Mouse (Mus musculus): ENCODE data around the gene Nfasc.

The Nfasc gene

GRCm38 (mm10) chr1:132732307-132732706 lies 9.3 kb downstream of the Nfasc start:
- 44% methylated on average over 12 of the region's 12 CpGs for WGBS

DNA sequence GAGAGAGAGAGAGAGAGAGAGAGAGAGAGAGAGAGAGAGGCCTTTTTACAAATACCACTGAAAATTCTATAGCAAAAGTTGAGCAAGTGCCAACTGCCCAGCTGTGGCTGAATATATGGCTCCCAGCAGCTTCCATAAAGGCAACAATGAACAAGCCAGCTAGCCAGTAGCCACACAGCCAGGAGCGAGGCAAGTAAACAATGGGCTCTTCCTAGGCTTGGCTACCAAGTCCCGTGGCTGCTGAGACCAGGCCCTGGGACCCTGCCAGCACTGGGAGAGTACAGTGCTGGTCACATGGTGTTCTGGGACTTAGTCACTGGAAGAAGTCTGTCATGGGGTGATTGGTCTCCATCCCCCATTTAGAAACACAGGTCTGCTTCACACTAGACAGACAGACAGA lies 14.0 kb downstream of the Nfasc start:
- WGBS = 36% methylated on average over 2 of the region's 2 CpGs

DNA sequence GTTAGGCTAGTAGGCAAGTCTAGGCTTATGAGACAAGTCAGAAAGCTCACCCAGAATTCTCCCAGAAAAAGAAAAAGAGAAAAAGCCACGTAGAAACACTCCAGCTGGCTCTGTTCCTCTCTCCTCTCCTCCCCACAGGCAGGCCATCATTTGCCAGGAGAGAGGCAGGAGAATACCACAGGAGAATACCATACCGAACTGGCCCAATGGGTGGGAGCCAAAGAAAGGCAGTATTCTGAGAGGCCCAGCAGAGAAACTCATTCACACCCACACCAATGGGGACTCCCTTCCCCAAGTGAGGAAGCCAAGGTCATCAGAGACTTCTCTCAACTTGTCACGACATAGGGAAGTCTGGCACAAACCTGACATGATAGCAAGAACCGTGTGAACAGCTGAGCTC lies 19.2 kb downstream of the Nfasc start:
- 27% methylated on average over 4 of the region's 4 CpGs for whole genome bisulfite sequencing

GRCm38 (mm10) chr1:132721266-132721665 lies 20.3 kb downstream of the Nfasc start:
- WGBS = 61% methylated on average over 3 of the region's 3 CpGs

GRCm38 (mm10) chr1:132718225-132718624 lies 23.4 kb downstream of the Nfasc start:
- WGBS = 36% methylated on average over 5 of the region's 5 CpGs

- WGBS = 61% methylated on average over 9 of the region's 9 CpGs
Observed at GRCm38 (mm10) chr1:132715044-132715443, 26.6 kb downstream of the Nfasc start.

GRCm38 (mm10) chr1:132709419-132709818 lies 32.2 kb downstream of the Nfasc start:
- WGBS = 30% methylated on average over 5 of the region's 5 CpGs

GRCm38 (mm10) chr1:132707301-132707700 lies 34.3 kb downstream of the Nfasc start:
- 53% methylated on average over 8 of the region's 8 CpGs for WGBS

- WGBS = 25% methylated on average over 5 of the region's 5 CpGs
Observed at GRCm38 (mm10) chr1:132703467-132703866, 38.1 kb downstream of the Nfasc start.

GRCm38 (mm10) chr1:132696926-132697325 lies 44.7 kb downstream of the Nfasc start:
- WGBS = 48% methylated on average over 4 of the region's 4 CpGs

DNA sequence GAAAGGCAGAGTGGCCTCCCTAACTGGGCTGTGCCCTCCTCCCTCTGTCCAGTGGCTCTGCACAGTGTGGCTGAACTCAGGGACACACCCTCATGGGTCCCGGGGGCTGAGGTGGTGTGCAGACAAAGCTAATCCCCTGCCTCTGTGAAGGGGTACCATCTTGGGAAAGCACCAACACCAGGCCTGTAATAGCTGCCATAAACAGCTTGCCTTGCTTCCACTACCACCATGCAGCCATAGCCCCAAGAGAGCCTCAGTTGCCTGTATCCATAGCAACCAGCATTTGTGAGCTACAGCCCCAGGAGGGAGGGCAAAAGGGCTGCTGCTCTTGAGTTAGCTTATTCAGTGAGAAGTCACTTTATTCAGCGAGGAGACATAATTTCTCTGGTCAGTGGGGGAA lies 45.4 kb downstream of the Nfasc start:
- WGBS = 29% methylated on average over 2 of the region's 2 CpGs

DNA sequence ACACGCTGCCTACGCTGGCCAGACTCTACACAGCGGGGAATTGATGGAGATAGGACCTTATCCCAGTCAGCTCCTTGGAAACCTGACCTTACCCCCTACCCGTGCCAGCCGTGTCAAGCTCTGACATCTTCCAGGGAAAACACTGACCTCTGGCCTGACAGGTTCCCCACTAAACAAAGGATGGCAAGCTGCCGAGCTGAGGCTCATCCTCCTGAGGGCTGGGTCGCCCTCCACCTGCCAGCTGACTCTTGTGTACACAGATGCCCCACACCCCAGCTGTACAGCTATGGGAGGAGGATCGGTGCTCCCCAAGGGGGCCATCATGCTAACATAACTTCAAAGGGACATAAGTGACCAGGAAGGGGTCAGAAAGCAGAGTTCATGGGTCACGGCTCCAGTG lies 47.6 kb downstream of the Nfasc start:
- 62% methylated on average over 9 of the region's 9 CpGs for WGBS

GRCm38 (mm10) chr1:132689181-132689580 lies 52.4 kb downstream of the Nfasc start:
- 61% methylated on average over 3 of the region's 3 CpGs for WGBS

- 44% methylated on average over 12 of the region's 12 CpGs for WGBS
Observed at GRCm38 (mm10) chr1:132678935-132679334, 62.7 kb downstream of the Nfasc start.

DNA sequence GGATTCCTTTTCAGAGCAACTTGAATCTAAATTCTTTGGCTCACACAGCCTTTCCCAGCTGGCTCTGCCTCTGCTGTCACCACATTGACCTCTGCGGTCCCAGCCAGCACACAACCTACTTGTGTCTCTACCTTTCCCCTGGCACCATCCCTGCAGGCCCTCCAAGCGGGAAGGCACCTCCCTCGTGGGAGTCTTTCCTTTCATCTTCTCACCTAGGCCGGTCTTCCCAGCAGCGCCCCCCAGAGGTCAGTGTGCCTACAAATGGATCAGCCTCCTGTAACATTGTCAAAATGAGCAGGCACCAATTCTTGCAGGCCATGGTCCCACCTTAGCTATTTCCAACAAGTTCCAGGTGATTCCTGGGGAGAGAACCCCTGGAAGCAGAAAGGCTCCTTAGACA lies 63.5 kb downstream of the Nfasc start:
- 39% methylated on average over 5 of the region's 5 CpGs for WGBS

- 87% methylated on average over 3 of the region's 3 CpGs for WGBS
Observed at GRCm38 (mm10) chr1:132672704-132673103, 68.9 kb downstream of the Nfasc start.

- 78% methylated on average over 6 of the region's 6 CpGs for WGBS
Observed at GRCm38 (mm10) chr1:132669200-132669599, 72.4 kb downstream of the Nfasc start.

DNA sequence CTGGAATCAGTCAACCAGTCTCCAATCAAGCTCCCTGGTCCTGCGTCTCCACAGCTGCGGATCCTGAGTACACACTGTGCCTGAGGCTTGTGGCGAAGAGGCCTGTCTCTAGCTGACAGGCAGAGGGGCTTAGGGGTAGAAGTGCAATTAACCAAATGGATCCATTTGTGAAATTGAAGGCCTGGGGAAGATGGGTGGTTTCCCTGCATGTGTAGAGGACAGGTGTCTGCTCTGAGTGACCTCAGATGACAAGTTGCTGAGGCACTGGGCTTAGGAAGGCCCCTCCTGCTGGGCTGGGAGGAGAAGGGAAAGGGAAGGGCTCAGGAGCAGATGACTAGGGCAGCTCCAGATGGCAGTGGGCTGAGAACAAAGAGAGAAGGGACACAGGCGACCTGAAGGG lies 81.2 kb downstream of the Nfasc start:
- WGBS = 38% methylated on average over 4 of the region's 4 CpGs

DNA sequence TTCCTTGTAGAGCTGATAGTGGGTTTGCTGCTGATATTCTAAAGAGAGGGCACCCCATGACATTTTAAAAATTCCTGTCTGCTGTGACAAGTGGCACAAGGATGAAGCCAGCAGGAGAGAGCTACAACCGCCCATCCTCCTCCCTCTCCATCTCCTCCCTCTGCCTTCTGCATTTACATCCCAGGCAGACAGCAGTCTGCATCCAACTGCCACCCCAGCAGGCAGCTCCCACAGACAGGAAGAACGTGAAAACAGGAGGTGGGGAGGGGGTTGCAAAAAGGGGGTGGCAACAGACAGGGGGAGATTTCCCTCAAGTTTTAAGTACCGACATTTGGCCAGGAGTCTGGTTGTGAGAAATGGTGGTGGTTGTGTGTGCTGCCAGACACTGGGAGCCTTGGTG lies 82.0 kb downstream of the Nfasc start:
- 13% methylated on average over 3 of the region's 3 CpGs for WGBS

- WGBS = 36% methylated on average over 6 of the region's 6 CpGs
Observed at GRCm38 (mm10) chr1:132655611-132656010, 86.0 kb downstream of the Nfasc start.

GRCm38 (mm10) chr1:132654769-132655168 lies 86.8 kb downstream of the Nfasc start:
- 58% methylated on average over 9 of the region's 9 CpGs for WGBS

- WGBS = 33% methylated on average over 12 of the region's 12 CpGs
Observed at GRCm38 (mm10) chr1:132653841-132654457, 87.6 kb downstream of the Nfasc start.

DNA sequence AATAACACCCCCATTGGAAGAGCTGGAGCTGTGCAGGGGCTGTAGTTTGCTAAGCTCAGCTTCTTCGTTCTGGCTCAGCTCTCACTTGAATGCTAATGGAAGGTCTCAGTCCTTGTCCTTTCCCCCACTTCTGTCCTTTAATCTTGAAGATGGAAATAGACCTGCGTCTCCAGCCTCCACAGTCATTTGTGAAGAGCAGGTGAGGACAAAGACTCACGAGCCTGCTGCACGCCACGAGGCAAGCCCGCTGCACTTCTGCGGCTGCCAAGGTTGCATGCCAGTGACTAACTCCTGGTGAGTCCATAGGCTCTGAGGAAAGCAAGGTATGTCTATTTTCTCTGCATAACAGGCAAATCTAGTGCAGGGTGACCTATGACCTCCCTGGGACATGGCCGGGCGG lies 88.4 kb downstream of the Nfasc start:
- 49% methylated on average over 9 of the region's 9 CpGs for WGBS

DNA sequence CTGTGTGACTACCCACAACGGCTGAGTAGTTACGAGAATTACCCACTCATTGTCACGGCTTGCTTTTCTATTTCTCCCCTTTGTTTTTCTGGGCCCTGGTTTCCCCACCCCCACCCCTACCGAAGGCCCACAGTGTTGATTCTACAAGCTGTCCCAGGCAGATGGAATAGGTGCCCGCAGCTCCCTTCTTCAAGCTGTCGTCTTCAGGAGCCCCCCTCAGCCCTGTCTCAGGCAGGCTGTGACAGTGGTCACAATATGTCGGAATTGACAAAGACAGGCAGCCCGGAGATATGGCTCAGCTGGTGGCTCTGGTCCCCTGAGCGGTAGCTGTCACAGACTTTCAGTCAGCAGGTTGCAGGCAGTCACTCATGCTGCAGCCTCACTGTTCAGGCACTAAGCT lies 90.9 kb downstream of the Nfasc start:
- 47% methylated on average over 9 of the region's 9 CpGs for WGBS
